Mouse (Mus musculus) C2C12 (cell line): ENCODE measurements around the gene Zscan21. TPM values are rescaled to one million over a fixed set of nuclear protein-coding genes. Genes with fewer than 3 reads are reported as not detected.
A peak's percentile ranks its signal among the peaks of the same experiment; 100 is the strongest.

ENCODE experiments used
- H3K27me3 ChIP-seq: one replicate; pipeline ENCODE4 v1.6.1; 2011; ENCODE audit not compliant: control insufficient read depth, insufficient read depth, insufficient read length
- H3K36me3 ChIP-seq: one replicate; pipeline ENCODE4 v1.6.1; 2011; ENCODE audit not compliant: control insufficient read depth, insufficient read depth
- H3K4me3 ChIP-seq: one replicate; pipeline ENCODE4 v1.5.1; 2011; ENCODE audit warnings: mild to moderate bottlenecking, control low read depth; ENCODE audit not compliant: poor library complexity, insufficient read depth, severe bottlenecking
- H3K79me2 ChIP-seq: one replicate; pipeline ENCODE4 v1.6.1; 2011; ENCODE audit not compliant: control insufficient read depth, insufficient read depth
- H3K79me3 ChIP-seq: one replicate; pipeline ENCODE4 v1.6.1; 2011; ENCODE audit warnings: low read depth, control low read depth
- H3ac ChIP-seq: one replicate; pipeline ENCODE3; 2011; ENCODE audit warnings: low read depth; ENCODE audit not compliant: control insufficient read depth, insufficient read length
- CEBPB ChIP-seq: IDR thresholded peaks from one replicate; pipeline ENCODE4 v1.6.1; 2011; ENCODE audit warnings: low read depth, mild to moderate bottlenecking, control low read depth, moderate library complexity
- CTCF ChIP-seq: IDR thresholded peaks from one replicate; pipeline ENCODE4 v1.5.1; 2011; ENCODE audit not compliant: control insufficient read depth, insufficient read depth, insufficient read length
- FOSL1 ChIP-seq: IDR thresholded peaks from one replicate; pipeline ENCODE4 v1.8.0; 2011; ENCODE audit warnings: mild to moderate bottlenecking, low read length; ENCODE audit not compliant: poor library complexity, insufficient read depth, severe bottlenecking
- MAX ChIP-seq: IDR thresholded peaks from one replicate; pipeline ENCODE4 v1.6.1; 2011; ENCODE audit warnings: mild to moderate bottlenecking, control low read depth
- MYOD1 ChIP-seq: IDR thresholded peaks from one replicate; pipeline ENCODE4 v1.6.1; 2011; ENCODE audit warnings: low read depth; ENCODE audit not compliant: control insufficient read depth, insufficient read length
- MYOG ChIP-seq: IDR thresholded peaks from one replicate; pipeline ENCODE4 v1.6.1; 2011; ENCODE audit not compliant: control insufficient read depth, insufficient read length; ENCODE audit errors: extremely low read depth
- USF1 ChIP-seq: IDR thresholded peaks from one replicate; pipeline ENCODE4 v1.6.1; 2011; ENCODE audit warnings: low read depth, mild to moderate bottlenecking, control low read depth, moderate library complexity
- polyA plus RNA-seq: library from polyadenylated mRNA; unstranded; fragments of >200 nt; fragmentation: generic; extraction: Trizol; gene quantifications from one replicate; pipeline ENCODE4 v1.2.1, GENCODE M21; 2012; ENCODE audit warnings: missing spikeins

Zscan21 gene
- polyA plus RNA-seq, 1 experiment, result 8.5 TPM

DNA sequence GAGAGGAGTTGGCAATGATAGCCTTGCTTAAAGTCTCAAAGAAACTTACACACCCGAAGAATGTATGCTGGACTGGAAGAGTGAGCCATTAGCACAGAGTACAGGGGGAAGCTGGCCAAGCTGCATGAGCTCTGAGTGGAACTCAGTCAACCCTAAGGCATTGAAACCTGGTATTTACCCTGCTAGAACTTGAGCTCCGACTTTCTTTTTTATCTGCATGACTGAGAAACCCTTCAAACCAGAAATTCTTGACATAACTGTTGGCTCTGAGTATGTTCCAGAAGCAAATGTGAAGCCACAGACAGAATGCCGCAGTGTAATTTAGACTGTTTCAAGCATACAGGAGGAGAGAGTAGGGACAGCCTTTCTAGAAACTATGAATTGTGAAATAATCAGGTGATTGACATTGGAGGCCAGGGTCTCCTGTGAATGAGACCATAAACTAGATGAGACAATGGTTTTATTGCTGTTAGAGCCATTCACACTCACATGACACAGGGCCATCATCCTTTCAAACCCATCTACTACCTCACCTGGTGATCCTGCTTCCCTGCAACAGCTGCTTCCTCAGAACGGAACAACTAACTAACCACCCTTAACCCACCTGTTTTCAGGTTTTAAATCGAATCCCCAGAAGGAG is 15.8 kb downstream of the Zscan21 start:
- Histone ChIP-seq H3K79me2 (no peaks in the 10 kb centered on the region), H3K79me3 (no peaks in the 10 kb centered on the region), H3K27me3 (no peaks in the 10 kb centered on the region), H3K4me3 (no peak overlapping the region), H3K36me3 (peaks cover 36% of the 10 kb centered on the region), H3ac (no peak overlapping the region)
- TF ChIP-seq CEBPB (no peak), CTCF (no peak), MYOG (no peak), FOSL1 (no peak), USF1 (no peak), MAX (no peak), MYOD1 (no peak)

DNA sequence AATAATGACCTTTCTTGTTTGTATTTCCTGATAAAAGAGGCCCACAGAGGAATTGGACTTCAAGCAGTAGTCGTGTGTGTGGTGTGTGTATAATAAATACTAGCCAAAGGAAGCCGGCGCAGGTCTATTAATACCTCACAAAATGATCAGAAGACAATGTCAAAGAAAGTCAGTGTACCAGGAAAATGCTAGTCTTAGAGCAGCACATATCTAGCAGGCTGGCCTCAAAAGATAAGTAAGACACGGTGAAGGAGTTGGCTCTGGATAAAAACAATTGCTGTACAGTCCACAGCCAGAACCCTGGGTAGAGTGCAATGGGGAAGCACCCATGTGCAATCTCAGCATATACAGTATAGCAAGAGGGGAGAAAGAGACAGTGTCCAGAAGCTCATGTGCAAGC is 20.6 kb downstream of the Zscan21 start:
- no peak overlapping the region for H3ac ChIP-seq
- peaks cover 15% of the 10 kb centered on the region for H3K36me3 ChIP-seq
- H3K79me2 ChIP-seq, result no peaks in the 10 kb centered on the region
- H3K79me3 ChIP-seq, result no peaks in the 10 kb centered on the region
- no peaks in the 10 kb centered on the region for H3K27me3 ChIP-seq
- TF ChIP-seq CTCF (no peak), MYOG (no peak), MAX (no peak), USF1 (no peak), MYOD1 (no peak), FOSL1 (no peak), CEBPB (no peak)
- no peak overlapping the region for H3K4me3 ChIP-seq

DNA sequence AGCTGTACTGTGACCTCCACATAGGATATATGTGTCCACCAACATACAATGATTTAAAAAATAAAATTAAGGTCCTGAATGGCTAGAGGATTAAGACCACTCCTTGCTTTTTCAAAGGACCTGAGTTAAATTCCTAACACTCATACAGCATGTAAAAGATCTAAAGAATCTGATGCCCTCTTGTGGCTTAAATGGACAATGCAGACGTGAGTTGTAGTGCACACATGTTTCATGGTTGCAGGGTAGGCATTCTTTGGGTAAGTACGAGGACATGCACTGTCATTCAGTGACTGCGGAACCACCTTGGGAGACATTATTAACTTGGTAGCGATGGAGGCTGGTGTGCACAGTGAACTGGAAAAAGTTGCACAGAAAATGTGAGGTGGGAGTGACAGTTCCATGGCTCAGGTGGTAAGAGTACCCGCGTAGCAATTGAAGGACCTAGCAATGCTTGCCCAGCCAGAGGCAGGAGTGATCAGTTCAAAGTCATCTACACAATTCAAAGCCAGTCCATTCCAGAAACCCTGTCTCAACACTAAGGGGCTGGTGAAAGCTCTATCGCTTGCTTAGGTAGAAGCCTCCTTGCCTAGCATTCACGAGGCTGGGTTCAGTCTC is 21.3 kb downstream of the Zscan21 start:
- Histone ChIP-seq H3ac (no peak overlapping the region), H3K79me3 (no peaks in the 10 kb centered on the region), H3K79me2 (no peaks in the 10 kb centered on the region), H3K36me3 (peaks cover 11% of the 10 kb centered on the region), H3K27me3 (no peaks in the 10 kb centered on the region), H3K4me3 (no peak overlapping the region)
- no peak for TF ChIP-seq MYOD1
- no peak for TF ChIP-seq MYOG
- TF ChIP-seq CTCF, result no peak
- TF ChIP-seq MAX, result no peak
- no peak for TF ChIP-seq CEBPB
- TF ChIP-seq USF1, result no peak
- no peak for TF ChIP-seq FOSL1

DNA sequence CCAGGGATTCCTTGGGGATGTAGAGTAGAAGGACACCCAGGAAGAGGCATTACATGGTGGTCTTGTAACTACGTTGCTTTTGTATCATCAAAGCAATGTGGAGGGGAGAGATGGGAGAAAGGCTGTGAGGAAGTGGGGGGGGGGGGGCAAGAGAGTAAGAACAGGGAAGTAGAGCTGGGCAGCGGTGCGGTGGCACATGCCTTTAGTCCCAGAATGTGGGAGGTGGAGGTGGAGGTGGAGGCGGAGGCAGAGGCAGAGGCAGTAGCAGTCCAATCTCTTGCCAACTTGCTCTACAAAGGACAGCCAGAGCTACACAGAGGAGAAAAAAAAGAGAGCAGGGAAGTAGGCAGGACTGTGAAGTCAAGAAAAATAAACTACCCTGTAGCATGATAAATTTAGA is 21.9 kb downstream of the Zscan21 start:
- no peak overlapping the region for H3K4me3 ChIP-seq
- no peaks in the 10 kb centered on the region for H3K27me3 ChIP-seq
- no peaks in the 10 kb centered on the region for H3K79me2 ChIP-seq
- H3K79me3 ChIP-seq, result no peaks in the 10 kb centered on the region
- H3ac ChIP-seq, result no peak overlapping the region
- peaks cover 6% of the 10 kb centered on the region for H3K36me3 ChIP-seq
- TF ChIP-seq MYOD1 (no peak), USF1 (no peak), MAX (no peak), FOSL1 (no peak), MYOG (no peak), CTCF (no peak), CEBPB (no peak)

DNA sequence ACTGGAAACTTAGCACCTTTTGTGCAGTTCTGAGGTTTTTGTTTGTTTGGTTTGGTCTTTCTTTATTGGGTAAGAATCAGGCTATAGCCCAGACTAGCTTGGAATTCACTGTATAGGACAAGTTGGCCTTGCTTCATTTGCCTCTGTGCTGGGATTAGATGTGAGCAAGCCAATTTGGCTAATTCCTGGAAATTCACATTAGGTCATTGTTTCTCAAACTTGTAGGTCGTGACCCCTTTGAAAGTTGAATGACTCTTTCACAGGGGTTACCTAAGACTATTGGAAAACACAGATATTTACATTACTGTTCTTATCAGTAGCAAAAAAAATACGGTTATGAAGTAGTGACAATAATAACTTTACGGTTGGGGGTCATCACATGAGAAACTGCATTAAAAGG is 37.7 kb downstream of the Zscan21 start:
- H3K36me3 ChIP-seq, result peaks cover 27% of the 10 kb centered on the region
- no peaks in the 10 kb centered on the region for H3K27me3 ChIP-seq
- H3K79me2 ChIP-seq, result peaks cover 18% of the 10 kb centered on the region
- TF ChIP-seq MYOD1 (no peak), MYOG (no peak), FOSL1 (no peak), CTCF (no peak), MAX (no peak), USF1 (no peak), CEBPB (no peak)
- peaks cover 18% of the 10 kb centered on the region for H3K79me3 ChIP-seq
- peak overlapping the region; percentile 74 for H3K4me3 ChIP-seq
- no peak overlapping the region for H3ac ChIP-seq
